Mouse (Mus musculus) C2C12 (cell line): ENCODE results near the gene Slc4a4.

Source experiments
- CEBPB ChIP-seq: IDR thresholded peaks from one replicate; pipeline ENCODE4 v1.6.1; 2011; ENCODE audit warnings: low read depth, mild to moderate bottlenecking, control low read depth, moderate library complexity
- CTCF ChIP-seq: IDR thresholded peaks from one replicate; pipeline ENCODE4 v1.5.1; 2011; ENCODE audit not compliant: control insufficient read depth, insufficient read depth, insufficient read length
- FOSL1 ChIP-seq: IDR thresholded peaks from one replicate; pipeline ENCODE4 v1.8.0; 2011; ENCODE audit warnings: mild to moderate bottlenecking, low read length; ENCODE audit not compliant: poor library complexity, insufficient read depth, severe bottlenecking
- MAX ChIP-seq: IDR thresholded peaks from one replicate; pipeline ENCODE4 v1.6.1; 2011; ENCODE audit warnings: mild to moderate bottlenecking, control low read depth
- MYOD1 ChIP-seq: IDR thresholded peaks from one replicate; pipeline ENCODE4 v1.6.1; 2011; ENCODE audit warnings: low read depth; ENCODE audit not compliant: control insufficient read depth, insufficient read length
- MYOG ChIP-seq: IDR thresholded peaks from one replicate; pipeline ENCODE4 v1.6.1; 2011; ENCODE audit not compliant: control insufficient read depth, insufficient read length; ENCODE audit errors: extremely low read depth
- USF1 ChIP-seq: IDR thresholded peaks from one replicate; pipeline ENCODE4 v1.6.1; 2011; ENCODE audit warnings: low read depth, mild to moderate bottlenecking, control low read depth, moderate library complexity

GRCm38 (mm10) chr5:89120881-89121280, 234.3 kb downstream of the Slc4a4 start:
- TF ChIP-seq CTCF, result no peak
- TF ChIP-seq CEBPB, result no peak
- TF ChIP-seq MAX, result no peak
- no peak for TF ChIP-seq USF1
- TF ChIP-seq MYOD1, result no peak
- no peak for TF ChIP-seq MYOG
- no peak for TF ChIP-seq FOSL1
